In genomic region chr1:139379621-139379984, GRCm38 (mm10) we compare ENCODE assay signal across 12 mouse cellular contexts. TPM values are rescaled to one million over a fixed set of nuclear protein-coding genes. Genes with fewer than 3 reads are reported as not detected.
A peak's percentile ranks its signal among the peaks of the same experiment; 100 is the strongest.
DNase-seq lines count a peak whose midpoint lies in the region; ATAC-seq lines count a peak whose summit lies in the region.
"Had no signal": no experiment of that assay in that cellular context is flagged by ENCODE, and none has a peak within 500 bp of the region (broad histone marks: within the 10 kb centered on the region; RNA-seq: fewer than 3 reads in every experiment).

No protein-coding gene starts in this region.

- H3K9me3 ChIP-seq in heart, embryonic 10.5 days = no peaks in the 10 kb centered on the region
- H3K9me3 ChIP-seq in liver, embryonic 11.5 days (ENCODE audit: control insufficient read depth, low read length) = no peaks in the 10 kb centered on the region
- no peaks in the 10 kb centered on the region for H3K9me3 ChIP-seq in embryonic facial prominence, embryonic 15.5 days (replicated peaks)
- no peaks in the 10 kb centered on the region for H3K9me3 ChIP-seq in liver, embryonic 13.5 days (replicated peaks)
- H3K9me3 ChIP-seq: hindbrain, embryonic 15.5 days had no signal

- no peaks in the 10 kb centered on the region for H3K36me3 ChIP-seq in heart, embryonic 10.5 days
- no peaks in the 10 kb centered on the region for H3K36me3 ChIP-seq in liver, embryonic 11.5 days (ENCODE audit: control insufficient read depth, insufficient read depth, low read length)
- H3K36me3 ChIP-seq in embryonic facial prominence, embryonic 15.5 days = no peaks in the 10 kb centered on the region
- no peaks in the 10 kb centered on the region for H3K36me3 ChIP-seq in liver, embryonic 13.5 days
- H3K36me3 ChIP-seq: hindbrain, embryonic 15.5 days had no signal

- 16% methylated on average over 4 of the region's 4 CpGs for WGBS in heart, embryonic 10.5 days
- WGBS in liver, embryonic 11.5 days = 21% methylated on average over 4 of the region's 4 CpGs
- WGBS in embryonic facial prominence, embryonic 15.5 days = 30% methylated on average over 4 of the region's 4 CpGs
- WGBS in liver, embryonic 13.5 days (ENCODE audit: insufficient replicate concordance) = 12% methylated on average over 4 of the region's 4 CpGs

- H3K4me2 ChIP-seq in liver, embryonic 11.5 days = no peak overlapping the region
- no peak overlapping the region for H3K4me2 ChIP-seq in embryonic facial prominence, embryonic 15.5 days (replicated peaks)
- H3K4me2 ChIP-seq in liver, embryonic 13.5 days = no peak overlapping the region
- H3K4me2 ChIP-seq: hindbrain, embryonic 15.5 days had no signal

- intact Hi-C loops in heart, postnatal 25 days (cut with DNase I) = no loop called here
- intact Hi-C loops in left cerebral cortex, postnatal 14 days (cut with DNase I) = no loop called here

- H3K27me3 ChIP-seq in heart, embryonic 10.5 days (ENCODE audit: insufficient read depth, poor library complexity, severe bottlenecking) = no peaks in the 10 kb centered on the region
- H3K27me3 ChIP-seq in liver, embryonic 11.5 days (replicated peaks; ENCODE audit: control insufficient read depth, insufficient read depth, low read length) = no peaks in the 10 kb centered on the region
- H3K27me3 ChIP-seq in embryonic facial prominence, embryonic 15.5 days = no peaks in the 10 kb centered on the region
- H3K27me3 ChIP-seq in liver, embryonic 13.5 days = no peaks in the 10 kb centered on the region
- H3K27me3 ChIP-seq: hindbrain, embryonic 15.5 days had no signal

- peak; percentile 77 for DNase-seq in heart, embryonic 10.5 days (ENCODE audit: low spot score)
- no peak for DNase-seq in heart, postnatal 25 days (ENCODE audit: low spot score)
- no peak for DNase-seq in liver, embryonic 11.5 days (ENCODE audit: low spot score)
- DNase-seq in liver = no peak
- no peak for DNase-seq in liver, embryonic 13.5 days
- DNase-seq in cerebellum, postnatal 36 days = no peak
- no peak for DNase-seq in left cerebral cortex, postnatal 14 days (ENCODE audit: low spot score in 2 of 2)
- DNase-seq: adrenal gland, postnatal 14 days; lung, postnatal 14 days had no signal

- no peak overlapping the region for H3K9ac ChIP-seq in liver, embryonic 11.5 days (ENCODE audit: low read depth, low read length)
- H3K9ac ChIP-seq in embryonic facial prominence, embryonic 15.5 days = no peak overlapping the region
- no peak overlapping the region for H3K9ac ChIP-seq in liver, embryonic 13.5 days
- H3K9ac ChIP-seq: hindbrain, embryonic 15.5 days had no signal

- H3K4me3 ChIP-seq in heart, embryonic 10.5 days = peak overlapping the region; percentile 27; the same call in 1 of the 2 replicates
- H3K4me3 ChIP-seq in liver, embryonic 11.5 days (ENCODE audit: low read depth, low read length) = no peak overlapping the region
- no peak overlapping the region for H3K4me3 ChIP-seq in embryonic facial prominence, embryonic 15.5 days (replicated peaks)
- H3K4me3 ChIP-seq in liver, embryonic 13.5 days (replicated peaks) = no peak overlapping the region
- H3K4me3 ChIP-seq: hindbrain, embryonic 15.5 days had no signal

- H3K4me1 ChIP-seq in heart, embryonic 10.5 days = peaks cover 15% of the 10 kb centered on the region
- H3K4me1 ChIP-seq in liver, embryonic 11.5 days (replicated peaks; ENCODE audit: control insufficient read depth, insufficient read depth, low read length) = no peaks in the 10 kb centered on the region
- no peaks in the 10 kb centered on the region for H3K4me1 ChIP-seq in embryonic facial prominence, embryonic 15.5 days
- H3K4me1 ChIP-seq in liver, embryonic 13.5 days (replicated peaks) = no peaks in the 10 kb centered on the region

- peak; percentile 18; the same call in 1 of the 2 replicates for ATAC-seq in liver, embryonic 11.5 days (replicated peaks; ENCODE audit: low FRiP score)
- 0 out of 2 replicates have a peak, but pooled peaks have one; percentile 54 for ATAC-seq in embryonic facial prominence, embryonic 15.5 days (ENCODE audit: insufficient number of reproducible peaks, low FRiP score, low TSS enrichment, low read depth)
- peak; percentile 20; the same call in 1 of the 2 replicates for ATAC-seq in liver, embryonic 13.5 days (ENCODE audit: low read depth)
- ATAC-seq: Patski had no signal

- H3K27ac ChIP-seq in heart, embryonic 10.5 days = peak overlapping the region; percentile 42
- H3K27ac ChIP-seq in liver, embryonic 11.5 days (ENCODE audit: low read depth, low read length) = no peak overlapping the region
- H3K27ac ChIP-seq in embryonic facial prominence, embryonic 15.5 days (replicated peaks) = no peak overlapping the region
- no peak overlapping the region for H3K27ac ChIP-seq in liver, embryonic 13.5 days
- H3K27ac ChIP-seq: hindbrain, embryonic 15.5 days had no signal

RNA-seq across cellular contexts. Expression of gene Crb1, which starts 2.7 kb away (rescaled TPM):
- polyA plus RNA-seq in heart, embryonic 10.5 days (2016; fragmentation: Nextera tagmentation; extraction: Ambion mirVana) = 0.39 and 0.62 TPM in 2 replicates
- under 1 TPM; 0.25 to 0.52 TPM for total RNA-seq in heart, postnatal 25 days (2021)
- 0.07 and 0.10 TPM in 2 replicates for polyA plus RNA-seq in liver, embryonic 11.5 days (2014; fragmentation: Nextera tagmentation; extraction: Ambion mirVana)
- 0.20 TPM in 1 of 2 replicates, not detected in the other for polyA plus RNA-seq in embryonic facial prominence, embryonic 15.5 days (2015; fragmentation: Nextera tagmentation; extraction: Ambion mirVana)
- not detected in 2 replicates for polyA plus RNA-seq in liver, embryonic 13.5 days (2015; fragmentation: Nextera tagmentation; extraction: Ambion mirVana)
- total RNA-seq in left cerebral cortex, postnatal 14 days (2021) = under 1 TPM; 0.68 to 0.97 TPM
- total RNA-seq: adrenal gland, postnatal 14 days had no signal

RNA-seq across cellular contexts. Expression of gene Zbtb41, which starts 42.5 kb away (rescaled TPM):
- polyA plus RNA-seq in heart, embryonic 10.5 days (2016; fragmentation: Nextera tagmentation; extraction: Ambion mirVana) = 8.3 and 9.4 TPM in 2 replicates
- 10 to 100 TPM; 21.5 to 23.1 TPM for total RNA-seq in heart, postnatal 25 days (2021)
- 7.8 and 8.2 TPM in 2 replicates for polyA plus RNA-seq in liver, embryonic 11.5 days (2014; fragmentation: Nextera tagmentation; extraction: Ambion mirVana)
- 6.7 and 8.5 TPM in 2 replicates for polyA plus RNA-seq in embryonic facial prominence, embryonic 15.5 days (2015; fragmentation: Nextera tagmentation; extraction: Ambion mirVana)
- polyA plus RNA-seq in liver, embryonic 13.5 days (2015; fragmentation: Nextera tagmentation; extraction: Ambion mirVana) = 2.9 and 3.9 TPM in 2 replicates
- total RNA-seq in left cerebral cortex, postnatal 14 days (2021) = 10 to 100 TPM; 28.3 to 30.4 TPM
